Mouse (Mus musculus): ENCODE data around the gene Washc2. TPM values are rescaled to one million over a fixed set of nuclear protein-coding genes. Genes with fewer than 3 reads are reported as not detected.
A peak's percentile ranks its signal among the peaks of the same experiment; 100 is the strongest.
"Not testable (repeated sequence)": the region's sequence is repeated elsewhere in the genome, so short reads cannot be mapped to it uniquely, and the experiment has no call there.

The Washc2 gene
- polyA plus RNA-seq, 1 experiment from 2014 or later, result 30.3 TPM

DNA sequence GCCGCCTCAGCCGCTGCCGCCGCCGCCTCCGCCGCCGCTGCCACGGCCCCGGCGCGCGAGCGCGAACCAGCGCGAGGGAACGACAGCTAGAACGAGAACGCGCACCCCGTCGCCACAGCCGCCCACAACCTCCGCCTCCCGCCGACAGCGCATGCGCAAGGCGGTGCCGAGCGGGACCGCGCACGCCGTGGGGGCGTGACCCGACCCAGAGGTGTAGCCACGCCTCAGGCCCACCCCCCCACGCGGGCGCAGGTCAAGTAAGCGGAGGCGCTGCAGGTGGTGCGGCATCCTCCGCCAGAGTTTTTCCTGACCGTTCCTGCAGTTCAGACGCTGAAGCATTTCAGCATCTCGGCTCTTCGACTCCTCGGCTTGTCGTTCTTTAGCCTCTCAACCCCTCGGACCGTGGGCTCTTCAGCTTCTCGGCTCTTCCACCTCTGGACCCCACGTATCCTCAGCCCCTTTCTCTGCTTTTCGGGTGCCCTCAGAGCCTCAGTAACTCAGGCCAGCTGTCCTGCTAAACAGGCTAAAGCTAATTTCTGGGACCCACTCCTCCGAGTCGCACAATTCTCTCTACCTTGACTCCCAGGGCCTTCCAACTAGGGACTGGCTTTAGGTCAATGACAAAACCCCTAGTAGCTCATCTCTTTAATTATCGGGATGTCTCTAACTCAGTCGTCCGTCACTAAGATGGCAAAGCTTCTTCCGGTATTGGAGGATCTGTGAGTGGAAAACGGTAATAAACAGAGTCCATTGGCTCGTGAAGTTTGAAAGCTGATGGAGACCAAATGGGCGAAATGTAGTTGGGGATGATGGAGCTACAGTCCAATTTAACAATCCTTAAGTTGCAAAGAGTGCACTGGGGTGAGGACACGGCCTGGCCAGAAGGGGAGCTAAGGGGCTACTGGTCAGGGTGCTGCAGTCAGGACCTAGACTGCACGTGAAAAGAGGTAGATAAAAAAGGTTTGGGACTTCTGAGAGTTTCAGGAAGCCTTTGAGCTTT is 14.1 kb upstream of the Washc2 start, which contains the start of gene Tmcc1:
Gene Tmcc1 (minus strand): TSS at position 93 of the 1,000 bp plus-strand sequence.
- Histone ChIP-seq H3K27me3 (ENCODE audit: control insufficient read depth, insufficient read depth, low read length) (no peaks in the 10 kb centered on the region; the same call in 1 of the 2 replicates), H3K36me3 (ENCODE audit: control insufficient read depth, insufficient read depth) (no peaks in the 10 kb centered on the region), H3K4me1 (ENCODE audit: control insufficient read depth, insufficient read depth, low read length) (peaks cover 23% of the 10 kb centered on the region), H3K4me3 (ENCODE audit: low read length) (peak within 1 kb of the TSS; percentile 96), H3K27ac (ENCODE audit: low read length) (peak within 1 kb of the TSS; percentile 83), H3K9ac (ENCODE audit: low read length) (peak within 1 kb of the TSS; percentile 97), H3K4me2 (ENCODE audit: low read depth, low read length) (peak within 1 kb of the TSS; percentile 95), H3K9me3 (replicated peaks; ENCODE audit: control insufficient read depth, low read length) (no peaks in the 10 kb centered on the region)
- ATAC-seq (replicated peaks; ENCODE audit: extremely low read depth, insufficient read depth, low FRiP score), result peak; percentile 95
- 2% methylated on average over 55 of the region's 68 CpGs for WGBS

DNA sequence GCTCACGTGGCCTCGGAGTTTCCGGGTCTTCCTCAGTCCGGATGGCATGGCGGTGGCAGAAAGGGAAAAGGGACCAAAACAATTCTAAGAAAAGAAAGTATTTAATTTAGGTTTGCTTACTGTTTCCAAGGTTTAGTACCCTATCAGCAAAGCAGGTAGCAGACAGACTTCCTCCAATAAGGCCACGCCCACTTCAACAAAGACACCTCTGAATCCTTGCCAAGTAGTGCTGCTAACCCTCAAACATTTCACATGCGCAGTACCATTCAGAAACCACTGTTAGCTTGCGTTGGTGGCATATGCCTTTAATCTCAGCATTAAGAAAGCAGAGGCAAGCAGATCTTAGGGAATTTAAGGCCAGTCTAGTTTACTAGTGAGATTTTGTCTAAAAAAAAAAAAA is 12.0 kb upstream of the Washc2 start:
- ATAC-seq (replicated peaks; ENCODE audit: extremely low read depth, insufficient read depth, low FRiP score), result no peak

GRCm38 (mm10) chr6:116198173-116198572 is 9.7 kb upstream of the Washc2 start:
- ATAC-seq (replicated peaks; ENCODE audit: extremely low read depth, insufficient read depth, low FRiP score), result no peak; the same call in 1 of the 2 replicates

More for the DNA sequence above, 12.0 kb upstream of the Washc2 start:
- no peaks in the 10 kb centered on the region for H3K9me3 ChIP-seq (replicated peaks; ENCODE audit: control insufficient read depth, low read length)
- H3K9ac ChIP-seq (ENCODE audit: low read length), result no peak overlapping the region
- no peak overlapping the region for H3K27ac ChIP-seq (ENCODE audit: low read length)
- no peaks in the 10 kb centered on the region for H3K36me3 ChIP-seq (ENCODE audit: control insufficient read depth, insufficient read depth)
- no peak overlapping the region for H3K4me2 ChIP-seq (ENCODE audit: low read depth, low read length)
- WGBS, result 56% methylated on average over 8 of the region's 8 CpGs
- no peaks in the 10 kb centered on the region; the same call in 1 of the 2 replicates for H3K27me3 ChIP-seq (ENCODE audit: control insufficient read depth, insufficient read depth, low read length)
- H3K4me1 ChIP-seq (ENCODE audit: control insufficient read depth, insufficient read depth, low read length), result peaks cover 15% of the 10 kb centered on the region
- H3K4me3 ChIP-seq (ENCODE audit: low read length), result no peak overlapping the region

GRCm38 (mm10) chr6:116199682-116200081 is 8.2 kb upstream of the Washc2 start:
- Histone ChIP-seq H3K4me2 (ENCODE audit: low read depth, low read length) (no peak overlapping the region), H3K9me3 (replicated peaks; ENCODE audit: control insufficient read depth, low read length) (no peaks in the 10 kb centered on the region), H3K36me3 (ENCODE audit: control insufficient read depth, insufficient read depth) (no peaks in the 10 kb centered on the region), H3K27me3 (ENCODE audit: control insufficient read depth, insufficient read depth, low read length) (no peaks in the 10 kb centered on the region; the same call in 1 of the 2 replicates), H3K9ac (ENCODE audit: low read length) (no peak overlapping the region), H3K27ac (ENCODE audit: low read length) (no peak overlapping the region), H3K4me1 (ENCODE audit: control insufficient read depth, insufficient read depth, low read length) (no peaks in the 10 kb centered on the region), H3K4me3 (ENCODE audit: low read length) (no peak overlapping the region)
- 48% methylated on average over 2 of the region's 2 CpGs for WGBS
- no peak for ATAC-seq (replicated peaks; ENCODE audit: extremely low read depth, insufficient read depth, low FRiP score)

More at GRCm38 (mm10) chr6:116198173-116198572, 9.7 kb upstream of the Washc2 start:
- 33% methylated on average over 3 of the region's 3 CpGs for WGBS
- Histone ChIP-seq H3K36me3 (ENCODE audit: control insufficient read depth, insufficient read depth) (no peaks in the 10 kb centered on the region), H3K4me2 (ENCODE audit: low read depth, low read length) (no peak overlapping the region), H3K27me3 (ENCODE audit: control insufficient read depth, insufficient read depth, low read length) (no peaks in the 10 kb centered on the region; the same call in 1 of the 2 replicates), H3K9ac (ENCODE audit: low read length) (no peak overlapping the region), H3K27ac (ENCODE audit: low read length) (no peak overlapping the region), H3K4me3 (ENCODE audit: low read length) (no peak overlapping the region), H3K4me1 (ENCODE audit: control insufficient read depth, insufficient read depth, low read length) (peaks cover 3% of the 10 kb centered on the region; the same call in 1 of the 2 replicates), H3K9me3 (replicated peaks; ENCODE audit: control insufficient read depth, low read length) (no peaks in the 10 kb centered on the region)

DNA sequence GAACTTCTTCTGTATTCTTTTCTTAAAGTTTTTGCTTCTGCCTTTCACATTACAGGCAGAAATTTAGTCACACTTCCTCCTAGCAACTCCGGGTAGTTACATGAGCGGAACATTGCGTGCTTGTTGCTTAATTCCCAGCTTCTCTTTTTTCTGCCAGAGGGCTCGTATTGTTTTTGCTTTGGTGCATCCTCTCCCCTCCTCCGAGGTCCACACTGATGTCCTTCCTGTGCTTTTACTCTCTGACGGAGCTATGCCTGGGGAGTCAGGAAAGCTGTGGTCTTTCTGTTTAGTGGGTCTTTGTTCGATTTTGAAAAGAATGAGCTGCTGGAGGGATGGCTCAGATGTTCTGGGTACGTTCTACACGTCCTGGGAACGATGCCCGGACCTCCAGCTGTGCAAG is 19.9 kb downstream of the Washc2 start:
- Histone ChIP-seq H3K4me3 (ENCODE audit: low read length) (no peak overlapping the region), H3K4me2 (ENCODE audit: low read depth, low read length) (no peak overlapping the region), H3K27ac (ENCODE audit: low read length) (no peak overlapping the region), H3K27me3 (ENCODE audit: control insufficient read depth, insufficient read depth, low read length) (no peaks in the 10 kb centered on the region), H3K36me3 (ENCODE audit: control insufficient read depth, insufficient read depth) (peaks cover 48% of the 10 kb centered on the region), H3K4me1 (ENCODE audit: control insufficient read depth, insufficient read depth, low read length) (no peaks in the 10 kb centered on the region), H3K9me3 (replicated peaks; ENCODE audit: control insufficient read depth, low read length) (no peaks in the 10 kb centered on the region), H3K9ac (ENCODE audit: low read length) (no peak overlapping the region)
- ATAC-seq (replicated peaks; ENCODE audit: extremely low read depth, insufficient read depth, low FRiP score), result no peak
- 68% methylated on average over 11 of the region's 11 CpGs for WGBS

GRCm38 (mm10) chr6:116228785-116229525 is 21.1 kb downstream of the Washc2 start:
- ATAC-seq (replicated peaks; ENCODE audit: extremely low read depth, insufficient read depth, low FRiP score), result 0 out of 2 replicates have a peak, but pooled peaks have one; percentile 45
- Histone ChIP-seq H3K4me1 (ENCODE audit: control insufficient read depth, insufficient read depth, low read length) (no peaks in the 10 kb centered on the region), H3K27ac (ENCODE audit: low read length) (no peak overlapping the region), H3K4me3 (ENCODE audit: low read length) (no peak overlapping the region), H3K27me3 (ENCODE audit: control insufficient read depth, insufficient read depth, low read length) (no peaks in the 10 kb centered on the region), H3K4me2 (ENCODE audit: low read depth, low read length) (no peak overlapping the region), H3K36me3 (ENCODE audit: control insufficient read depth, insufficient read depth) (peaks cover 50% of the 10 kb centered on the region), H3K9me3 (replicated peaks; ENCODE audit: control insufficient read depth, low read length) (no peaks in the 10 kb centered on the region), H3K9ac (ENCODE audit: low read length) (no peak overlapping the region)
- WGBS, result 56% methylated on average over 12 of the region's 12 CpGs

- H3K9ac ChIP-seq (ENCODE audit: low read length); ATAC-seq (replicated peaks; ENCODE audit: extremely low read depth, insufficient read depth, low FRiP score); H3K4me1 ChIP-seq (ENCODE audit: control insufficient read depth, insufficient read depth, low read length); H3K27me3 ChIP-seq (ENCODE audit: control insufficient read depth, insufficient read depth, low read length); H3K9me3 ChIP-seq (replicated peaks; ENCODE audit: control insufficient read depth, low read length); H3K27ac ChIP-seq (ENCODE audit: low read length); H3K4me3 ChIP-seq (ENCODE audit: low read length); H3K4me2 ChIP-seq (ENCODE audit: low read depth, low read length): not testable (repeated sequence)
- WGBS, result 95% methylated on average over 2 of the region's 2 CpGs
- peaks cover 44% of the 10 kb centered on the region for H3K36me3 ChIP-seq (ENCODE audit: control insufficient read depth, insufficient read depth)
These were observed 27.0 kb downstream of the Washc2 start for GRCm38 (mm10) chr6:116234821-116235220.

DNA sequence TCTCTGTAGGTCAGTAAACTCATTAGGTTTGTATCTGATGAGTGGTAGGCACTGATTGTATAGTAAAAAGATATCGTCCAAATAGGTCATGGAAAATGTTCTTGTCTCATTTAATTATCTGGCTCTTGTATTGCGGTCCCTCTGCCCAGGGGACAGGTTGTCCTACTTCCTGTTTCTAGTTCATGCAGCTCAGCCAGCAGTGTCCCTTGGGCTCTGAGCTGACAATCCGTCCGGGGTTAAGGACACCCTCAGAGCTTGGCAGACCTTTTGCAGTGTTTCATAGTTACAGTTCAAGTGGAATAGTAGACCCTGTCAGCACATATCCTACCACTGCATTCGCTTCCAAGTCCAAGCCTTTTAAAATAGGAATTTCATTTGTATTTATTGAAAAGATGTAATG is 27.5 kb downstream of the Washc2 start:
- H3K9ac ChIP-seq (ENCODE audit: low read length), result no peak overlapping the region
- WGBS, result 75% methylated on average over 5 of the region's 5 CpGs
- no peak for ATAC-seq (replicated peaks; ENCODE audit: extremely low read depth, insufficient read depth, low FRiP score)

More for the DNA sequence above, 27.5 kb downstream of the Washc2 start:
- no peak overlapping the region for H3K27ac ChIP-seq (ENCODE audit: low read length)
- no peaks in the 10 kb centered on the region for H3K27me3 ChIP-seq (ENCODE audit: control insufficient read depth, insufficient read depth, low read length)
- peaks cover 44% of the 10 kb centered on the region for H3K36me3 ChIP-seq (ENCODE audit: control insufficient read depth, insufficient read depth)
- no peak overlapping the region for H3K4me2 ChIP-seq (ENCODE audit: low read depth, low read length)
- H3K9me3 ChIP-seq (replicated peaks; ENCODE audit: control insufficient read depth, low read length), result no peaks in the 10 kb centered on the region
- no peaks in the 10 kb centered on the region for H3K4me1 ChIP-seq (ENCODE audit: control insufficient read depth, insufficient read depth, low read length)
- no peak overlapping the region for H3K4me3 ChIP-seq (ENCODE audit: low read length)
